Mouse (Mus musculus) G1E (cell line): Measurements from ENCODE around the gene Isy1.

Source experiments
- CTCF ChIP-seq: IDR thresholded peaks from 2 replicates; pipeline ENCODE4 v1.5.1; 2012; ENCODE audit warnings: low read depth, low read length, inconsistent platforms, mixed read lengths
- GATA1 ChIP-seq: IDR thresholded peaks from 2 replicates; pipeline ENCODE4 v1.6.1; 2012; ENCODE audit warnings: borderline replicate concordance, low read length, inconsistent platforms, mixed read lengths
- TAL1 ChIP-seq: conservative IDR thresholded peaks from 2 replicates; pipeline ENCODE4 v1.6.1; 2012; ENCODE audit warnings: low read depth, low read length, inconsistent platforms, mixed read lengths

DNA sequence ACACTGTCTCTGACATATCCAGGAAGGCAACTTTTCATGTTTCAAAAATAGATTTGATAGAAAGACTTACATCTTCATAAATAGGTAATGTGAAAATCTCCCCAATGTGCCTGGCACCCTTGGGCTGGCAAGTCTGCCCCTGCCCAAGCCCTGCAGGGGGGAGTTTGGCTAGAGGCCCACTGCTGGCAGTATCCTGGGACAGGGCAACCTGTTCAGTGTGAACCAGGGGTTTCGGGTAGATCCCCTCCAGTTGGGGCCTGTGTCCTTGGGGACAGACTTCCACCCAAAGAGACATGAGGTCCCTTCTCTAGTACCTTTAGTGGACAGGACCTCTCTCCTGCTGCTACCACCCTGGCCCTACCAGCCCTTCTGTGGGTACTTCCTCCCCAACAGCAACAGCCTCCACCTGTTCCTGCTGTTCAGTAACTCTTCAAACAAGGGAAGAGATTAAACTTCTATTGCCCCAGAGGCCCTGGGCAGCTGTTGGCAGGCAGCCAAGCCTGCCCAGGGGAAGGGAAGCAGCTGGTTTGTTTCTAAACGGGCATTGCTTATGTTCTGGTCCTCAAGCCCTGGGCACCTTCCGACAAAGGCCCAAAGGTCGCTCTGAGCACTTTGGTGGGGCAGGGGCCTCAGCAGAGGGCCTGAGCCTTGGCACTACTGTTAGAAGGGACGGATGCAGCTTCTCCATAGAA is 49.6 kb downstream of the Isy1 start:
- no peak for TF ChIP-seq CTCF
- TF ChIP-seq TAL1, result no peak
- TF ChIP-seq GATA1, result no peak
